Mouse (Mus musculus): ENCODE measurements at regions not wholly inside any gene's neighbourhood (a gene's known extent, or its start where the extent isn't known, plus 50 kb on each side); places are given as distances from the start of the nearest gene placed in this dataset.
A peak's percentile ranks its signal among the peaks of the same experiment; 100 is the strongest.

GRCm38 (mm10) chr8:32958331-32958730 is 470.2 kb upstream of the 5930422O12Rik start:
- no peak for DNase-seq (ENCODE audit: low spot score)

- no peak for DNase-seq (ENCODE audit: low spot score)
These were observed 469.7 kb upstream of the 5930422O12Rik start for GRCm38 (mm10) chr8:32958855-32959254.

GRCm38 (mm10) chr8:32959326-32960064 is 469.0 kb upstream of the 5930422O12Rik start:
- DNase-seq (ENCODE audit: low spot score): no peak

GRCm38 (mm10) chr8:32990216-32990615 is 438.3 kb upstream of the 5930422O12Rik start:
- no peak for DNase-seq (ENCODE audit: low spot score)

GRCm38 (mm10) chr8:33003967-33004564 is 424.4 kb upstream of the 5930422O12Rik start:
- DNase-seq (ENCODE audit: low spot score): no peak

- no peak for DNase-seq (ENCODE audit: low spot score)
These were observed 423.9 kb upstream of the 5930422O12Rik start for GRCm38 (mm10) chr8:33004570-33004969.

- DNase-seq (ENCODE audit: low spot score): no peak
These were observed 418.4 kb upstream of the 5930422O12Rik start for GRCm38 (mm10) chr8:33010106-33010505.

GRCm38 (mm10) chr8:33012784-33013183 is 415.7 kb upstream of the 5930422O12Rik start:
- no peak for DNase-seq (ENCODE audit: low spot score)

GRCm38 (mm10) chr8:33015861-33016260 is 412.6 kb upstream of the 5930422O12Rik start:
- no peak for DNase-seq (ENCODE audit: low spot score)

GRCm38 (mm10) chr8:33026973-33027372 is 401.5 kb upstream of the 5930422O12Rik start:
- no peak for DNase-seq (ENCODE audit: low spot score)

- no peak for DNase-seq (ENCODE audit: low spot score)
These were observed 399.1 kb upstream of the 5930422O12Rik start for GRCm38 (mm10) chr8:33029453-33029852.

GRCm38 (mm10) chr8:33052017-33052416 is 376.5 kb upstream of the 5930422O12Rik start:
- DNase-seq (ENCODE audit: low spot score): no peak

GRCm38 (mm10) chr8:33065566-33065965 is 362.9 kb upstream of the 5930422O12Rik start:
- DNase-seq (ENCODE audit: low spot score): no peak

- no peak for DNase-seq (ENCODE audit: low spot score)
These were observed 362.3 kb upstream of the 5930422O12Rik start for GRCm38 (mm10) chr8:33066168-33066567.

GRCm38 (mm10) chr8:33067453-33068039 is 361.0 kb upstream of the 5930422O12Rik start:
- DNase-seq (ENCODE audit: low spot score): no peak

- DNase-seq (ENCODE audit: low spot score): peak; percentile 45
These were observed 360.0 kb upstream of the 5930422O12Rik start for GRCm38 (mm10) chr8:33068468-33068867.

GRCm38 (mm10) chr8:33075186-33075585 is 353.3 kb upstream of the 5930422O12Rik start:
- DNase-seq (ENCODE audit: low spot score): no peak

- DNase-seq (ENCODE audit: low spot score): no peak
These were observed 352.3 kb upstream of the 5930422O12Rik start for GRCm38 (mm10) chr8:33076253-33076652.

- DNase-seq (ENCODE audit: low spot score): no peak
These were observed 350.4 kb upstream of the 5930422O12Rik start for GRCm38 (mm10) chr8:33078125-33078524.

GRCm38 (mm10) chr8:33079867-33080585 is 348.5 kb upstream of the 5930422O12Rik start:
- no peak for DNase-seq (ENCODE audit: low spot score)

- DNase-seq (ENCODE audit: low spot score): no peak
These were observed 346.6 kb upstream of the 5930422O12Rik start for GRCm38 (mm10) chr8:33081941-33082340.

GRCm38 (mm10) chr8:33085461-33085860 is 343.0 kb upstream of the 5930422O12Rik start:
- DNase-seq (ENCODE audit: low spot score): no peak

GRCm38 (mm10) chr8:33089731-33090130 is 338.8 kb upstream of the 5930422O12Rik start:
- DNase-seq (ENCODE audit: low spot score): no peak

Measured in testis, postnatal 10 days (tissue).